Mouse (Mus musculus) monocyte, adult 2 months (primary cell): Measurements from ENCODE around the gene Gyg.

ENCODE experiments used
- DNase-seq, 2 experiments: peaks; one replicate each; pipeline ENCODE4 v3.0.0; 2022; ENCODE audit warnings: low spot score in 2 of 2, low read depth in 1 of 2

Gyg gene

DNA sequence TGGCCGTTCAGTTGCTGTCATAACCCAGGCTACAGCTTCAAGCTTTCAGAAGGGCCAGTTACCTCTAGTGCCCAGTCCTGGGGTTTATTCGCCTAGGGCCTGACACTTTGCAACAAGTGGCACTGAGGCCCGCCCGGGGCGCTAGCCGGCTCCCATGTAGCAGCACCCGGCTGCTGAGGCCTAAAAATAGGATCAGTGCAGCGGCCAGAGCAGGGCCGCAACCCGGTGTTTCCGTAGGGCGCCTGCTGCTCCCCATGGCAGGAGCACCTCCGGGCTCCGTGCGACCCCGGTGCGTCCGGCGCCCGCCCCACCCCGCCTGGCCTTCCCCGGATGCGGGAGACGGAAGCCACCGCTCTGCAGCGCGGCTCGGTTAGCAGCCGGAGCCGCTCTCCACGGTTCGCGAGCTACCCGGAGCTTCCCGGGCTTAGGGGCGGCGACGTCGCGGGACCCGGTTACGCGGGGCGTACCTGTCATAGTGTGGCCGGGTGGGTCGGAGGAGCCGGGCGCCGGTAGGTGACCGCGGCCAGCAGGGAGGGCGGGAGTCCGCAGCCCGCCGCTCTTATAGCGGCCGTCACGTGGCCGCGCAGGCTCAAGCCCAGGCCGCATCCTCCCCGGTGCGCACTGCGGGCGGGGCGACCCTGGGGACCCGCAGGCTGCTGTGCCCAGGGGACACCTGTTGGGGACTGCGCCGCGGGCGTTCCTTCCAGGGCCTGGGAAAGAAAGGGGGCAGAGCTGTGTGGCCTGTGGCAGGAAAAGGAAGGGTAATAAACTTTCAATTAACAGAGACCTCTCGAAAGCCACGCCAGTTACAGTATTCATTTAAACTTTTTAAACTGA lies at the start of gene Gyg:
Gene Gyg (minus strand): TSS at position 787 of the 837 bp plus-strand sequence.
- peak in 1 of 2 experiments; percentile 19 for DNase-seq

DNA sequence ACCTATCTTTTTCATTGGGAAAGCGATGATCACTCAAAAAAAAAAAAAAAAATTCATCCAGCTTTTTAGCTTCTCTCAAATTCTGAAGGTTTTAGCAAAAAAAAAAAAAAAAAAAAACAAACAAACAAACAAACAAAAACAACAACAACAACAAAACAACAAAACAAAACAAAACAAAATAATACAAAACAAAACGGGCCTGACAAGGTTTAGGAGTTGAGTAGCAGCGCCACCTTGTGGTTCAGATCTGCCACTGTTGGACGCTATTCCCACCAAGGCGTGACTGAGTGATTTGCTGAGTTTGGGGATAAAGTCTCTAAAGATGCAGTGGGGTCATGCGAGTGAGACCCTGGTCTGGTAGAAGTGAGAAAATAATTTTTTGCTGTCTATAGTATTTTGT lies 43.8 kb upstream of the Gyg start:
- DNase-seq = peak in 1 of 2 experiments; percentile 16

DNA sequence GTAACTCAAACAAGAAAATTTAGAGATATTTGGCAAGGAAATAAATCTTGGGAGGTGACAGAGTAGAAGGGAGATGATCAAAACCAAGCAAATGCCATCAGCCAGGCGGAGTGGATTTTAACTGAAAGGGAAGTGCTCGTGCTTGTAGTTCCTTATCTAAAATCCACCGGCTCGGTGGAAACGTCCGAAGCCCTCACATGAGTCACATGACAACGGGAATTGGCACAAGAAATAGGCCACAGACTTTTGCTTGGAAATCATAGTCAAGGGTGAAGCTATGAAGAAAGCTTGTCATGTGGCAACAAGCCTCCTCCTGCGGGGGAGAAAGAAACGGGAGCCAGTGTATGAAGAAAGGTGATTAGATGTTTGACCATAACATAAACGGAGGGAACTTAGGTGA lies 42.8 kb upstream of the Gyg start:
- DNase-seq = no peak

DNA sequence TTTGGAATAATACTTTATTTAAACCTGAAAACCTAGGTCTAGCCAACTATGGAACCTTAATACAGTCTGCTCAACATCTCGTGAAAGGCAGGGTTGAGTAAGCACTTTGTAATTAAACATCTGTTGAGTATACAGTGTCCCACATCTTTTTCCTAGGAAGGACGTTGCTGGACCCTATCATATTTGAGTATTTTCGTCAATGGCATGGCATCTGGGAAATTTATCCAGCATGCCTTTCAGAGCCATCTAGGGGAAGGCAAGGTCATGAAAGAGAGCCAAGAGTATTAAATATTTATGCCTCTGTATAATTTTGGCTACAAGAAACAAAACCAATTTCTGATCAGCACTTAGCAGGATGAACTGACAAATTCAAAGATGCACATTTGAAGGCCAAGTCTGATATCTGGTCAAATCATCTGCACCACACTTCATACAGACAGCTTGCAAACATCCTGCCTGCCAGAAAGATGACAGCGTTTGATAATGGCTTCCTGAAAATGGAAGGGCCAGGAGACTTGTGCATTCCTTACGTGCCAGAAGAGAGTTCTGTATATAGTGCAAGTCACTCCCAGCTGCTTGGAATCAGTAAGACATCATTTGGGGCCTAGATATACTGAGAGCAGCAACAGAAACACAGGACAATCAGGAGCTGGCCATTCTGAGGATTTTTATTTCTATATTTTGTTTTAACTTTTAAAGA lies 34.0 kb upstream of the Gyg start:
- DNase-seq = no peak

DNA sequence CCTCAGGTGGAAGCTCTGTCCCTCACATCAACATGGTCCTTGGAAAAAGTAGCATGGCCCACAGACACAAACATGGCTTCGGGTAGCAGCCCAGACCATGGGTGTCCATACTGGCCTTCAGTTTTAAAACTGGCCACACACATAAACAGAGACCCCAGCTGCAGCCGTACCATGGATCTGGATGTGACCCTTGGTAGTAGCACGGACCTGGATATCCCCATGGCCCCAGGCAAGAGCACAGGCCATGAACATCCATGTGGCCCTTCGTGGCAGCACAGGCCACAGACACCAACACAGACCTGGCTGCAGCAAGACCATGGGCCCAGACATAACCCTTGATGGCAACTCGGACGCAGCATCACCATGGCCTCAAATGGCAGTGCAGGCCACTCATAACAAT lies 17.3 kb upstream of the Gyg start:
- DNase-seq = no peak

DNA sequence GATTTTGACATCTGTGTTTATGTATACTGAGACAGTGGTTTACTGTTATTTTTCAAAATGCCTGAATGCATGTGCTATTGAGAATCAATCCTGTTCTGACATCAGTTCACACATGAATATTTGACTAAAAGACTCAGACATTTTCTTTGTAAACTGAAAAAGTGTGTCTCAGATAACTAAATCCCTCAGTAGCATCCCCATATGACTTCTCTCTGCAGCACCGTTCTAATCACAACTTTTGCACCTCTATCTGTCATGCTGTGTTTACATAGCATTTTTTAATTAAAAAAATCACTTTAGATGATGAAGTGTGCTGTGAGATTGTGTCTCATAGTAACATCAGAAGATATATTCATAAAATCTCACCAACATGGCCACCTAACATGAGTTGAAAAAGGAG lies 12.4 kb upstream of the Gyg start:
- no peak for DNase-seq

DNA sequence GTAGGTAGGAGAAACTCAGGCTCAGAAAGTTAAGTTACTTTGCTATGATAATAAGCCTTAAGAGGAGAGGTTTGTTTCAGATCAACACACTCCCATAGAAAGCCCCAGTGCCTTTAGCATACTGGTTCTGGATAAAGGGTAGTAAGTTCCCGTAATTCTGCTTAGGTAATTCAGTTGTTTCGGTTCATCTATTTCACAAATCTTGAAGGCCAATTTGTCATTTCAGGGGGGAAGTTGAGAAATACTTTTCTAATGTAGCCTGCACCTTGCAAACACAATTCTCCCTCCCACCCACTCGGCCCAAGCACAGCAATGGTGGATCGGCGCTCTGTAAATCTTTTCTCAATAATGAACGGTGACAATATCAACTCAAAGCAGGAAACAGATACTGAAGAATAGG lies 359 bp upstream of the Gyg start:
- no peak for DNase-seq

DNA sequence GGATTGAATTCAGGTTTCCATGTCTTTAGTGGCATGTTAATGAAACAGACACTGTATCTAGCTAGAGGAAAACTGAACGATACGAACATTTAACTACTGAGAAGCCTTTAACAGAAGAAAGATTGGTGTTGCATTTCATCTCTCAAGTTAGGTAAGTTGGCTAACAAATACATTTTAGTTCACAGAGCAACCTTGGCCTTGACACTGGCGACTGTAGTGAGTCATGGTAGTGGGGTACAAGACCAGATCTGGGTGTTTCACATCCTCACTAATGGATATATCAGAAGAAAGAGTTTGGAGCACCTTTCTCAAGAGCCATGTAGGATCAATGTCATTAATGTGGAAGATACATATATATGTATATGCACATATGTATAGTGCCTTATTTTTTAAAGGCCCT lies 3.5 kb downstream of the Gyg start:
- DNase-seq = no peak

DNA sequence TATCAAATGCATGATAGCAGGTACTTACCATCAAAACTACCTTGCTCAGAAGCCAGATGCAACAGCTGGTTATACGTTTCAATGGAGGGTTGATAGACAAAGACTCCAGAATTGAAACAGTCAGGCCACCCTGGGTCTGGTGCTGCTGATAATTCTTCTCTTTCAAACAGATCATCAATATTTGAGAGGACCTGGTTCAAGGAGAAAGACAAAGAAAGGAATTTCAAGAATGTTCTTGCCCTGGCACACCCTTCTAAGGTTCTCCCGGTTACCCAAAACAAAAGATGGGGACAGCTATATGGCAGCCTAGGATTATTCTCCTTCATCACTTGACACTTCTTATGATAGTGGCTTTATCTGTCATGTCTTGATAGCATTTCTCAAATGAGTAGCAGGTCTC lies 4.6 kb downstream of the Gyg start:
- no peak for DNase-seq

DNA sequence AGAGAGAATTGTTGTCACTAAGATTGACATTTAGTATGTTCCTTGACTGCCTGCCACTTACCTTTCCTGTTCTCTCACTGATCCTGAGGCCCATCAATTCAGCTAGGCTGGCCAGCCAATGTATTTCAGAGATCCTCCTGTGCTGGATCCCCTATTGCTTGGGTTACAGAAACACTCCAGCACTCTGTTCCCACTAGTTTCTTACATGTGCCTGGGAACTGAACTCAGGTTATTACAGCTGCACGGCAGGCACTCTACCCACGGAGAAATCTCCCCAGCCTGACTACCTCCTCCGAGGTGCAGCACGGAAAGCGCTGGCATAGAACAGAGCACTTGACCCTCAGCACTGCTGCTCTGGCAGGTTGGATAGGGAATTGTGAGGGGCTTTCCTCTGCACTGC lies 7.5 kb downstream of the Gyg start:
- DNase-seq = no peak

DNA sequence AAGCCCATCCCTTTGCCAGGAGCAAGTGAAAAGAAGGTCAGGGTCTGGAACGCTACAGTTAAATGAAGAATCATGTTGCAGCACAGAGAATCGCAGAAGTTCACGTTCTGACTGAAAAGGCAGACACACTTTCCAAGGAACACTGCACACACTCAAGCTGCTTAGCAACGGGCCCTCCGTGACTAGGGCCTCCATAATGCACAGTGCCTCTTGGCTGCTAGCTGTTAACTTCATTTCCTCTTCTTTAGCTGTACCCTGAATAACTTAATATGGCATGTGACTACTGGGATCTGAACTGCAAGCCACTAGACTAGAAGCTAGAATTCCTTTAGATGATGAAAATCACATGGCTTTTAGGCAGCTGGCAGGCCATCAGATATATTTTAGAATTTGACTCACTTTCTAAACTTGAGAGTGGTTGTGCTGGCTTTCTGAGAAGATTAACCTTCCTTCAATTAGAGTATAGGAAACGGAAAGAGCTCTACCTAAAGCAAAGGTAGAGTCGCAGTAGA lies 8.2 kb downstream of the Gyg start:
- no peak for DNase-seq

DNA sequence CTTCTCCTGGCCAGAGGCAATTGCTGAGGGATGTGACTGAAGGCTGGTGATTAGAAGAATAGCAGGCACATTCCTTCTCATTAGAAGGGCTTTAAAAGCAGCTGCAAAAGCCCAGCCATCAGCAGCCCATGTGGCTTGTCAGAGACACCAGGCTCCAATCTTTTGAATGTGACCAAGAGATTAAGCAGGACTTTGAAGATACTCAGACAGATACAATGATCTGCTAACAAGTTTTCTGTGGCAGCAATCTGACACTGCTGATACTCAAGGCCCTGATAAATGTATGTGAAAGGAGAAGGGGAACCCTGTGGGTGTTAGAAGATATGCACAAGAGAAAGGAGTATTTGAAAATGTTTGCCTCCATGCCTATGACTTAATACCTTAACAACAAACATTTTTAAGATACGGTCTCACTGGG lies 9.4 kb downstream of the Gyg start:
- DNase-seq = no peak

DNA sequence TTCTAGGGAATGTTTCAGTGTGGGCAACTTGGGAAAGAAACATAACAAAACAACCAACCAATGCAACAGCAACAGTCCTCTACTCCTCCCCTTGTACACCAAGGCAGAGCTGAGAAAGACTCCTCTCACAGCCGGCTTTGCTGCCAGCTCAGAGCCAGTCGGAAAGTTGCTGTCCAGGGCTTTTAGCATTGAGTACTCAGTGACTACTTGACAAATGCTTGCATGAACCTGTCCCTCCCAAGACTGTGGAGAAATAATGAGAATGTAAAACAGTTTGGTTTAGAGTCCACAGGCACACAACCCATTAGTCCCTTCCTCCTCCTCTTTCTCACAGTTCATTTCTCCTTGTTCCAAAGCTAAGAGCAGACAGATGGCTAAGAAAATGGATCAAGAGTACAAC lies 10.7 kb downstream of the Gyg start:
- no peak for DNase-seq

DNA sequence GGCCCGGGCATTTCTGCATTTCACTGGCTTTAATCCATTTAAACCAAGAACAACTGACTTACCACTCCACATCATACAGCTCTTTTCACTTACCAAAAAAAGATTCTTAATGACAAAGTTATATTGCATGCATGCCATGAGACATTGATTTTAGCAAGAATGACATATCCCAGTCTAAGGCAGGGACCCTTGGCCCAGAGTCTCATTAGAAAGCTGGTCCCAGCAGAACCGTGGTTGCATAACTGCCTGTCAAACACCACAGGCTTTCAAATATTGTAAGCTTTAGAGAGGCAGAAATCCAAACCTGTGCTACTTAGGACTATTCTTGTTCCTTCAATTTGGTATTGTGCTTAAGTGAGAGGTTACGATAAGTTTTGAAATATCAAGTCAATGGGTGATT lies 11.4 kb downstream of the Gyg start:
- DNase-seq = no peak

DNA sequence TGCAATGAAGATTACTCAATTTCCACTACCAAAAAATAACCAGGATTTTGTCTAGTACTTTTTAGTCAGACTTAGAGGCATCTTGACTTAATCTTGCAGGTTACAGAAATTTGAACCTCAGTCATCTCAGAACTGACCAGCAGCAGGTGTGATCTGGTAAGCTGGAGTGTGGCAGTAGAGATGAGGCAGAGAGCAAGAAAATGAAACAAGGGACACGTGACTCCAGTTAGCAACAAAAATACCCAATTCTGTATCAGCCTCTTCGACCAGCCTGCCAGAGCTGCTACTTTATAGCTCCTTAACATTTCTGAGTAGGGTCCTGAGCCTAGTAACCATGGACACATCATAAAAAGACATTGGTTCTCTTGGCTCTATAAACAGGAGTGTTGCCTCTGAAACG lies 12.5 kb downstream of the Gyg start:
- no peak for DNase-seq

DNA sequence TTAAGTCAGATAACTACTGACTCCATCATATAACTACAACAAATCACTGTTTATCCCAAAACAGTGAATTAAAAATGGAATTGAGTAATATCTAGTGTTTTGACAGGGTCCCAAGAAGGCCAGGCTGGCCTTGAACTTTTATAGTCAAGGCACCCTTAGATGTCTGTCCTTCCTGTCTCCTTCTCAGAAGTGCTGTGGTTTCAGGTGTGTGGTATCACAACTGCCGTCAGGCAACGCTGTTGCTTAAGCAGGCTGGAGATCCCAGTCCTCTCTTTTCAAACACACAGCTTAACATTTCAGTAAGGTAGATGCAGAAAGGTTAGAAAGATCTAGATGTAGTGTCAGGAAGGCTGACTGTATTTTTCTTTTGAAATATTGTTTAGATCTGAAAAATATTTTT lies 13.0 kb downstream of the Gyg start:
- DNase-seq = no peak

DNA sequence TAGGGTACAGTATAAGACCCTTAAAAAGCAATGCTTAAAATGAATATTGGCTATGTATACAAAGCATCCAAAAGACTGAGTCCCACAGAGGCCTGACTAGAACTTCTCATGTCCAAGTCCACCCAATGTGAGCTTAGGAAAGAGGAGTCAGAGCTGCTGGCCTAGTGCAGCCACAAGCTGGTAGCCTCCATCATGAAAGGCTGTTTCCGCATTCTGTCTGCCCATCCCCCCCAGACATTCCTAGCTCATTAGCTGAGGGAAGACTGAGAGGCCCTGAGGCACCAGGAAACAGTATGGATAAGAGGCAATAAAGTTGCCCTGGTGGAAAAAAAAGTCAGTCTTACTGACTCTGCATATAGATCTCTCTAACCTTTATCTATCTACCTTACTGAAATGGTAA lies 13.4 kb downstream of the Gyg start:
- DNase-seq = no peak

DNA sequence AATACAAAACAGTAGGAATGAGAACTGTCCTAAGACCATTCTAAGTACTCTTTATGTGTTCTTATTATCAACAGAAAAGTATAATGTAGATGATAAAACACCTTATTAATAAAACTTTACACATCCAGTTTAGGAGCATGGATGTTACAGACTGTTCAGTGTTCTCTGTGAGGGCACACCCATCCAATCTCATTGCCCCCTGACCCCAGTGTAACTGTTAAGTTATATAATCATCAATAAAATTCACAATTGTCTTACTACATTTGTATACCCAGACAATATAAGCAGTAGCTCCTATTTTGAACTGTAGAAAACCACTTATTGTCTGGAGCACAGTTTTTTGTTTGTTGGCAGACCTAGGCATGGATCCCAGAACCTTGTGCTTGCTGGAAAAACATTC lies 13.9 kb downstream of the Gyg start:
- no peak for DNase-seq

DNA sequence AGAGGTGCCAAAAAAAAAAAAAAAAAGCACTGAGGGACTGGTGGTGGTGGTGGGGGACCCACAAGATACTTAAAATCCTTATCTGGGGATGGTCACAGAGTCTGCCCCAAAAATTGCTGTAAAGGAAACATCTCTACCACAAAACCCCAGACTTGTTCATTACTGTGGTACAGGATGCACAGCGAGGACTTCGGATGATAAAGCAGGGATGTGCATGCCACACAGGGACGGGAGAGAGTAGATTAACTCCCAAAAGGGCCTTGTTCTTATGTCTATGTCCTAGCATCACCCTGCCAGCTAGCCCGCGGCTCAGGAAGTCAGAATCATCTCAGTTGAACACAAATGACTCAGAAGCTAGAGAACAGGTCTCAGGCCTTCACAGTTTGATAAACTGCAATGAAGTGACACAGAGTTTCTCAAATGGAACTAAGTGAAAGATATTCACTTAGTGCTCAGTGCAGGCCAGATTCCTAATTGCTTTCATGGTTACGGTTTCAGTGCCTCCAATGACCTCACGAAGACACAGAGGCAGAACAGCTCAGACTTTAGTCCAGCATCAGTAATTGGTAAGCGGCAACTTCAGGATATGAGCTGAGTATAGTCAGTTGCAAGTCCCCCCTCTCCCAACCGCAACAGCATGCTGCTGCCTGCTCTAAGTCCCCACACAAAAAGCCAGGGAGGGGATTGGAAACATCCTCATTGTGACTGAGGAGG lies 18.1 kb downstream of the Gyg start:
- DNase-seq = no peak

DNA sequence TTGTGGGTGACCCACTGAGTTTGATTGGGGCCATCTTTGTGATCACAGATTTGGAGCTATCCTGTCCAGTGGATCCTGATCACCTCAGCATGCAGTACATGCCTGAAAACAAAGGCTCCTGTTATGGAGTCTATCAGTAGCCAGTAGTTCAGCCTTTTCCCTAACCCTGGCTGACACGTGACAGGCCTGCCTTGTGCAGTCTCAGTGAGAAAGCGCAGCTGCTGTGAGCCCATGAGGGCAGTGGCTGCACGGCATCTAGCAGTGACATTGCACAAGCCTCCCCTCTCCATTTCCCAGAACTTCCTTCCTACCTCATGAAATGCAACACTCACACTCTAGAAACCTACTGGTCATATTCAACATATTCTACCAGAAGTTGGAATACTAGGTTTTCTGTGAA lies 20.6 kb downstream of the Gyg start:
- no peak for DNase-seq

DNA sequence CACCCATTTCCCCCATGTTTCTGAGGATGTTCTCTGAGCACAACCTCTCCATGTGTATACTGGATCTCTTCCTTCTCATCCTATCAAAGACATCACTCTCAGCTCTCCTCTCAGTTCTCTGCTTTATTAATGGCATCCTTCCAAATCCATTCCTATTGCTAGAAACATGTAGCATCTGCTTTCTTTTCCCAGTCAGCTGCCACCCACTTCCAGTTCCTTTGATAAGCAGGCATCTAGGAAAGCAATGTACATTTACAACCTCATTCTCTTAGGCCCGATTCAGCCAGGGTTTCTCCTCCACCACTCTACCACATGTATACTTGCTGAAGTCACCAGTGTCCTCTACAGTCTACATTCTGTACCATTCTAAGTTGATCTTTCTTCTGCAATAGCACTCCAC lies 21.4 kb downstream of the Gyg start:
- DNase-seq = no peak

DNA sequence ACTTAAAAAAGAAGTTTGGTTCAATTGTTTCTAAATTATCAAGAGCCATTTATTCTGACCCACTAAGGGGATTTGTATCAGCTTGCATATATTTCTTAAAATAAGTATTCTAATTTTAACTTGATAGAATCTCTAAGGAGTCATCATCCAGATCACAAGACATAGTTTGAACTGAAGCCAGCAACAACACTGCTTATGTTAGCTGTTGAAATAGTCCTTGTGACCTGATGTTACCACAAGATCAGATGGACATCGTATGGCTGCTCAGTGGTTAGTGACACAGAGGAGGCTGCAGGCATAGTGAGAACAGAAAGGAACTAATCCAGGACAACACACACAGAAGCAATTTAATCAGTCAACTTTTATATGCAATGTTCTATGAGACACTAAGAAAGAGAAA lies 22.4 kb downstream of the Gyg start:
- DNase-seq = no peak
